Mouse (Mus musculus): ENCODE measurements around the gene Prune2. TPM values are rescaled to one million over a fixed set of nuclear protein-coding genes. Genes with fewer than 3 reads are reported as not detected.

Gene Prune2
- total and polyA plus RNA-seq, 3 experiments: not detected

DNA sequence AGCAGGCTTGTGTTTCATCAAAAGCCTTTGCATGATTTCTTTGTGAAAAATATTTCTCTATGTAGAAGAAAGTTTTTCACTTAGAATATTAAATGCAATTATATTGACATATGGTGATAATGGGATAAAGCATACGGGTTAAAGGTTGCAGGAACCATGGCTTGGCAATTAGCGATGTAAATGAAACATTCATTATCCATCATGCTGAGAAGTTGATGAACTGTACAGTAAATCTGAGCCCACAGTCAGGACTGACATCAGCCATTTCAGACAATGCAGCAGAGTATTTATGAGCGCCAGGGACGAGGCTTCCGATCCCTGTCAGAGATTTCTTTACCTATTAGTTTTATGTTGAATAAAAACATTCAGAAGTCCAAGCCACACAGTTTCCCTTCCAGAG, 104.2 kb downstream of the Prune2 start:
- H3K27ac ChIP-seq (ENCODE audit: control insufficient read depth, low read depth, low read length): no peak overlapping the region
- H3K9ac ChIP-seq (ENCODE audit: control insufficient read depth, low read depth, low read length, poor library complexity, severe bottlenecking): no peak overlapping the region
- H3K36me3 ChIP-seq (ENCODE audit: control insufficient read depth in 1 of 2, insufficient read depth in 2 of 2, low read length in 2 of 2): no peaks in the 10 kb centered on the region
- TF ChIP-seq ELF1 (IDR thresholded peaks at IDR 0.05; ENCODE audit: low read depth, low read length) (no peak), NRF1 (IDR thresholded peaks at IDR 0.05; ENCODE audit: insufficient read depth, low read depth, low read length, poor library complexity, severe bottlenecking) (no peak), NELFE (IDR thresholded peaks at IDR 0.05; ENCODE audit: low read depth, low read length) (no peak), POLR2AphosphoS2 (IDR thresholded peaks at IDR 0.05; ENCODE audit: low read length) (no peak), ETS1 (IDR thresholded peaks at IDR 0.05; ENCODE audit: low read depth, low read length) (no peak), SMC3 (IDR thresholded peaks at IDR 0.05; ENCODE audit: low read depth, low read length) (no peak), E2F4 (IDR thresholded peaks at IDR 0.05; ENCODE audit: borderline replicate concordance, low read depth, low read length) (no peak), CHD2 (IDR thresholded peaks at IDR 0.05; ENCODE audit: low read length) (no peak), USF1 (IDR thresholded peaks at IDR 0.05; ENCODE audit: low read depth, low read length) (no peak)
- DNase-seq (ENCODE audit: low read depth, low spot score): no peak
- no peaks in the 10 kb centered on the region for H3K27me3 ChIP-seq (ENCODE audit: control insufficient read depth in 1 of 2, insufficient read depth in 2 of 2, low read length in 2 of 2)
- no peak overlapping the region for H3K4me3 ChIP-seq (ENCODE audit: control insufficient read depth in 1 of 2, insufficient read depth in 1 of 2, low read depth in 2 of 2, low read length in 2 of 2)
- H3K9me3 ChIP-seq (replicated peaks; ENCODE audit: insufficient read depth, low read length): no peaks in the 10 kb centered on the region
- H3K4me1 ChIP-seq (ENCODE audit: control insufficient read depth in 1 of 2, insufficient read depth in 2 of 2, low read length in 2 of 2): no peaks in the 10 kb centered on the region
- H3K79me2 ChIP-seq (ENCODE audit: control insufficient read depth, insufficient read depth, low read length, poor library complexity): no peaks in the 10 kb centered on the region

DNA sequence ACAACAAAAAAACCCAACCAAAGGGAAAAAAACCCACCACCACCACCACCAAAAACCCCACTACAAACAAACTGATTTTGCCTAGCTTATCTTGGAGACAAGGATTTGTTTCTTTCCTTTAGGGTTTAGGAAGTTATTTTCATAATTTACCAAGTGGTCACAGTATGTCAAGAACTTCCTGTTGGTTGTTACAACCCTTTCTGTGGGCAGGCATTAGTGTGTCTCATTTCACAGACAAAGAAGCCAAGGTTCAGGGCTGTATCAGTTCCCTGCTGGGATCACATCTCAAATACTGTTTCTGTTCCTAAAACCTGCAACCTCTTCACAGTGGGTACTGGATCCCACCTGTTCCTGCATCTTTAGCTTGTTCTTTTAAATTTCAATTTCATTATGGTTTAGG, 108.5 kb downstream of the Prune2 start:
- no peaks in the 10 kb centered on the region for H3K36me3 ChIP-seq (ENCODE audit: control insufficient read depth in 1 of 2, insufficient read depth in 2 of 2, low read length in 2 of 2)
- TF ChIP-seq MAFK (IDR thresholded peaks at IDR 0.05; ENCODE audit: borderline replicate concordance, low read depth, low read length) (no peak), BHLHE40 (IDR thresholded peaks at IDR 0.05; ENCODE audit: borderline replicate concordance, low read depth, low read length) (no peak), GABPA (IDR thresholded peaks at IDR 0.05; ENCODE audit: low read depth, low read length) (no peak), NELFE (IDR thresholded peaks at IDR 0.05; ENCODE audit: low read depth, low read length) (no peak), POLR2A (IDR thresholded peaks at IDR 0.05; ENCODE audit: control insufficient read depth in 1 of 2, insufficient read depth in 1 of 2, low read depth in 1 of 2, low read length in 2 of 2, poor library complexity in 1 of 2) (no peak), MXI1 (IDR thresholded peaks at IDR 0.05; ENCODE audit: low read depth, low read length) (no peak), MYC (IDR thresholded peaks at IDR 0.05; ENCODE audit: low read depth, low read length) (no peak)
- no peaks in the 10 kb centered on the region for H3K4me1 ChIP-seq (ENCODE audit: control insufficient read depth in 1 of 2, insufficient read depth in 2 of 2, low read length in 2 of 2)
- no peaks in the 10 kb centered on the region for H3K79me2 ChIP-seq (ENCODE audit: control insufficient read depth, insufficient read depth, low read length, poor library complexity)
- H3K9ac ChIP-seq (ENCODE audit: control insufficient read depth, low read depth, low read length, poor library complexity, severe bottlenecking): no peak overlapping the region
- DNase-seq (ENCODE audit: low read depth, low spot score): no peak
- H3K27ac ChIP-seq (ENCODE audit: control insufficient read depth, low read depth, low read length): no peak overlapping the region
- no peaks in the 10 kb centered on the region for H3K9me3 ChIP-seq (replicated peaks; ENCODE audit: insufficient read depth, low read length)
- H3K4me3 ChIP-seq (ENCODE audit: control insufficient read depth in 1 of 2, insufficient read depth in 1 of 2, low read depth in 2 of 2, low read length in 2 of 2): no peak overlapping the region
- no peaks in the 10 kb centered on the region for H3K27me3 ChIP-seq (ENCODE audit: control insufficient read depth in 1 of 2, insufficient read depth in 2 of 2, low read length in 2 of 2)

- H3K79me2 ChIP-seq (ENCODE audit: control insufficient read depth, insufficient read depth, low read length, poor library complexity): no peaks in the 10 kb centered on the region
- no peaks in the 10 kb centered on the region for H3K27me3 ChIP-seq (ENCODE audit: control insufficient read depth in 1 of 2, insufficient read depth in 2 of 2, low read length in 2 of 2)
- H3K4me3 ChIP-seq (ENCODE audit: control insufficient read depth in 1 of 2, insufficient read depth in 1 of 2, low read depth in 2 of 2, low read length in 2 of 2): no peak overlapping the region
- H3K36me3 ChIP-seq (ENCODE audit: control insufficient read depth in 1 of 2, insufficient read depth in 2 of 2, low read length in 2 of 2): no peaks in the 10 kb centered on the region
- no peaks in the 10 kb centered on the region for H3K4me1 ChIP-seq (ENCODE audit: control insufficient read depth in 1 of 2, insufficient read depth in 2 of 2, low read length in 2 of 2)
- no peaks in the 10 kb centered on the region for H3K9me3 ChIP-seq (replicated peaks; ENCODE audit: insufficient read depth, low read length)
- no peak for TF ChIP-seq GATA1 (IDR thresholded peaks at IDR 0.05; ENCODE audit: low read depth, low read length)
- no peak for TF ChIP-seq GABPA (IDR thresholded peaks at IDR 0.05; ENCODE audit: low read depth, low read length)
- TF ChIP-seq MXI1 (IDR thresholded peaks at IDR 0.05; ENCODE audit: low read depth, low read length): no peak
- no peak for TF ChIP-seq MAX (IDR thresholded peaks at IDR 0.05; ENCODE audit: low read length)
- TF ChIP-seq USF1 (IDR thresholded peaks at IDR 0.05; ENCODE audit: low read depth, low read length): no peak
- no peak for TF ChIP-seq ZNF384 (IDR thresholded peaks at IDR 0.05; ENCODE audit: low read depth, low read length)
- TF ChIP-seq KAT2A (conservative IDR thresholded peaks at IDR 0.05; ENCODE audit: low read depth, low read length): no peak
- TF ChIP-seq SIN3A (IDR thresholded peaks at IDR 0.05; ENCODE audit: low read length): no peak
- no peak overlapping the region for H3K27ac ChIP-seq (ENCODE audit: control insufficient read depth, low read depth, low read length)
- DNase-seq (ENCODE audit: low read depth, low spot score): no peak
- H3K9ac ChIP-seq (ENCODE audit: control insufficient read depth, low read depth, low read length, poor library complexity, severe bottlenecking): no peak overlapping the region
Measured at GRCm38 (mm10) chr19:17069067-17069466, 113.1 kb downstream of the Prune2 start.

Data from MEL (cell line).